Mouse (Mus musculus): ENCODE data around the gene Tmprss7. TPM values are rescaled to one million over a fixed set of nuclear protein-coding genes. Genes with fewer than 3 reads are reported as not detected.

Gene Tmprss7
- polyA plus RNA-seq, 1 experiment from 2014 or later: not detected

DNA sequence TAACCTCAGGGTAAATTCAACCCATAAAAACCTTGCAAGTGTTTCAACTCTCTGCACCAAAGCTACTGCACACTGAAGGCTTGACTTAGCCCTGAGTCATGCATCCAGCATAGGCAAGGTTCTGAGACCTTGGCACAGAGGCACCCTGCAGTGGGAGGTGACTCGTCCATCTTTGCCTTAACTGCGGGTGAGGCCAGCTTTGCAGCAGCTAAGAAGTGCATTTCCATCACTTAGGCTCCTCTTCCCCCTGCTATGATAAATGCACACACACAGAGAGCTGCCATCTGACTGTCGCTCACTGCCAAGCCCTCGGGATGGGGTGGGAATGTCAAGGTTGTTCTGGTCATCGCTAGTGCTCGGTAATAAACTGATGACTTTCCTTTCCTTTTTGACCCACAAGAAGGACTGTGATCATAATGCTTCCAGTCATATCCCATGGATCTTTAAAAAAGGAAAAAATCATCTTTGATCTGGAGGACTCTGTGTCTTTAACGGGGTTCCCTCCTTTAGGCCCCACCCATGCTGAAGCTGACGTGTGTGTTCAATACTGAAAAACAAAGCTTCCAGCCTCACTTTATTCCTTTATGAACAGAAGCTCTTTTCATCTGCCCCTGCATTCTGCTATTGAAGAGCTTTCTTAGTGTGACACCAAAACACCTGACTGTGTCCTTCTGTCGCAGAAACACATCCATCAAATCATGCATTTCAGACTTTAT lies 2.1 kb upstream of the Tmprss7 start:
- no peak for ATAC-seq (replicated peaks; ENCODE audit: extremely low read depth, insufficient read depth, low FRiP score)
- H3K36me3 ChIP-seq (ENCODE audit: control insufficient read depth, insufficient read depth): no peaks in the 10 kb centered on the region
- no peaks in the 10 kb centered on the region for H3K9me3 ChIP-seq (replicated peaks; ENCODE audit: control insufficient read depth, low read length)
- 73% methylated on average over 9 of the region's 9 CpGs for WGBS
- H3K27me3 ChIP-seq (ENCODE audit: control insufficient read depth, insufficient read depth, low read length): no peaks in the 10 kb centered on the region
- H3K27ac ChIP-seq (ENCODE audit: low read length): no peak overlapping the region
- no peak overlapping the region for H3K4me3 ChIP-seq (ENCODE audit: low read length)
- H3K4me2 ChIP-seq (ENCODE audit: low read depth, low read length): no peak overlapping the region
- no peak overlapping the region for H3K9ac ChIP-seq (ENCODE audit: low read length)
- no peaks in the 10 kb centered on the region for H3K4me1 ChIP-seq (ENCODE audit: control insufficient read depth, insufficient read depth, low read length)

DNA sequence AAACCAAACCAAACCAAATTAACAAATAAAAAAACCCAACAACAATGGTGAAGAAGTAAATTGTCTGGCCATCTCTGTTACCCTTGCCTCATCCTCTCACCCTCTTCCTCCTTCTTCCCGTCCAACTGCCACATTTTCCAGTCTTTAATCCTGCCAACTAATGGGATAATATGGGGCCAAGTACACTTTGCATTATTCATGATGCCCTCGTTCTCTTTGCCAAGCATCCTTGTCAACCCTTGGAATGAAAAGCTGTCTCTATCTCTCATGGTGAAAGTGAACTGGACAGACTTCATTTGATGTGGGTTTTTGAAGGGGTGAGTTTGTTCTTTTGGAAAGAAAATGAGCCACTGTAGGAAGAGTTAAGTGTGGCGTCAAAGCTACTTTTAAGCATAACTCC lies 607 bp downstream of the Tmprss7 start:
- no peak overlapping the region for H3K4me2 ChIP-seq (ENCODE audit: low read depth, low read length)
- H3K4me3 ChIP-seq (ENCODE audit: low read length): no peak overlapping the region
- WGBS: 71% methylated on average over 3 of the region's 3 CpGs
- H3K27me3 ChIP-seq (ENCODE audit: control insufficient read depth, insufficient read depth, low read length): no peaks in the 10 kb centered on the region
- no peak overlapping the region for H3K9ac ChIP-seq (ENCODE audit: low read length)
- H3K36me3 ChIP-seq (ENCODE audit: control insufficient read depth, insufficient read depth): no peaks in the 10 kb centered on the region
- no peaks in the 10 kb centered on the region for H3K4me1 ChIP-seq (ENCODE audit: control insufficient read depth, insufficient read depth, low read length)
- no peak overlapping the region for H3K27ac ChIP-seq (ENCODE audit: low read length)
- ATAC-seq (replicated peaks; ENCODE audit: extremely low read depth, insufficient read depth, low FRiP score): no peak
- H3K9me3 ChIP-seq (replicated peaks; ENCODE audit: control insufficient read depth, low read length): no peaks in the 10 kb centered on the region

DNA sequence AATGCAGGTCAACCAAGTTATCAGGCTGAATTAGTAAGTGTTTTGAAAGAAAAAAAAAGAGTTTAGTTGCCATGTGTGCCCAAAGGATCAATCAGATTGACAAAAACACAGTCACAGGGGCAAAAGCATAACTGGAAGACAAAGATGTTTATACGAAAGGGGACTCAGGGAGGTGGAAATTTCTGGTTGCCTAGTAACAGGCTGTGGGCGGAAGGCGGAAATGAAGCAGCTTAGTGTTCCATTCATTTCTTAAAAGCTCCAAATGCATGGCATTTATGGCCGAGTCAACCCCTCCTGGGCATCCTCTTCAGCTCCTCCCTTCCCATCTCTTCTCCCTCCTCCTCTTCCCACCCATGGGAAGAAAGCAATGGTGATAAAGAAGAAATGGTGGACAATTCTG lies 3.3 kb downstream of the Tmprss7 start:
- 43% methylated on average over 4 of the region's 4 CpGs for WGBS
- Histone ChIP-seq H3K4me3 (ENCODE audit: low read length) (no peak overlapping the region), H3K27me3 (ENCODE audit: control insufficient read depth, insufficient read depth, low read length) (no peaks in the 10 kb centered on the region), H3K9ac (ENCODE audit: low read length) (no peak overlapping the region), H3K4me1 (ENCODE audit: control insufficient read depth, insufficient read depth, low read length) (no peaks in the 10 kb centered on the region), H3K36me3 (ENCODE audit: control insufficient read depth, insufficient read depth) (no peaks in the 10 kb centered on the region), H3K27ac (ENCODE audit: low read length) (no peak overlapping the region), H3K9me3 (replicated peaks; ENCODE audit: control insufficient read depth, low read length) (no peaks in the 10 kb centered on the region), H3K4me2 (ENCODE audit: low read depth, low read length) (no peak overlapping the region)
- ATAC-seq (replicated peaks; ENCODE audit: extremely low read depth, insufficient read depth, low FRiP score): no peak

DNA sequence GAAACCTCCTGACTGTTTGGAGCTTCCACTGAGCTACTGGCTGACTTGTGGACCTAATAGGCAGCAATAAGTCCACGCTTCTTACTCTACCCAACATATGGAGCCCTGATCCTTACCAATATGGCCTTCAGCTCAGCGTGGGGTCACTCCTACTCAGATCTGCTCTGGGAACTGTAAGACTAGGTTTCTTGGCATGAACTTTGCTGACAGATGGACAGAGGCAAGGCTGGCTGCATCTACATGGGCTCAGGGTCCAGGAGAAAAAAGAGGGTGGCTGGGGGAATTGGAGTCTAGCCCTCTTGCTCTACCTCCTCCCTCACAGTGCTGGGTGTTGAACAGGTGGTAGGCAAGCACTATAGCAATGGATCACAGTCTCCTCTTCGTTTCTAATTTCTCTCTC lies 6.6 kb downstream of the Tmprss7 start:
- Histone ChIP-seq H3K9me3 (replicated peaks; ENCODE audit: control insufficient read depth, low read length) (no peaks in the 10 kb centered on the region), H3K4me3 (ENCODE audit: low read length) (no peak overlapping the region), H3K4me2 (ENCODE audit: low read depth, low read length) (no peak overlapping the region), H3K27ac (ENCODE audit: low read length) (no peak overlapping the region), H3K4me1 (ENCODE audit: control insufficient read depth, insufficient read depth, low read length) (no peaks in the 10 kb centered on the region), H3K36me3 (ENCODE audit: control insufficient read depth, insufficient read depth) (no peaks in the 10 kb centered on the region), H3K27me3 (ENCODE audit: control insufficient read depth, insufficient read depth, low read length) (no peaks in the 10 kb centered on the region), H3K9ac (ENCODE audit: low read length) (no peak overlapping the region)
- whole genome bisulfite sequencing: 80% methylated on average over 3 of the region's 3 CpGs
- ATAC-seq (replicated peaks; ENCODE audit: extremely low read depth, insufficient read depth, low FRiP score): no peak

DNA sequence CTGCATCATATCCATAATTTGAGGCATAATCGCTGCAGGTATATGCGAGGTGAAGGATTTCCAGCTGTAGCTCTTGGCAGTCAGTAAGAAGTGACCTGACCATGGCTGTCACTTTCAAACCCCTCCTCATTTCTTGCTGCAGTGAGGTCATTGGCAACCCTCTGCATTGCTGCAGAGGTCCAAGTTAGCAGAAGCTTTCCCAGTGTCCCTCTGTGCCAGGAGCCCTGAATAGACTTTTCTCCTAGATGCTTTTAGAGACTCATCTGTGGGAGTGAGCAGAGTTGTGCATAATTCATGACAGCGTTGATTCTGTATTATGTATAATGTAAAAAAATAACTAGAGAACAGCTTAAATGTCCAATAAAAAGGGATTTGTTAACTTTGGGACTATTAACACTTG lies 8.2 kb downstream of the Tmprss7 start:
- 67% methylated on average over 3 of the region's 3 CpGs for WGBS
- no peaks in the 10 kb centered on the region for H3K4me1 ChIP-seq (ENCODE audit: control insufficient read depth, insufficient read depth, low read length)
- no peaks in the 10 kb centered on the region for H3K36me3 ChIP-seq (ENCODE audit: control insufficient read depth, insufficient read depth)
- H3K9ac ChIP-seq (ENCODE audit: low read length): no peak overlapping the region
- H3K4me2 ChIP-seq (ENCODE audit: low read depth, low read length): no peak overlapping the region
- no peak overlapping the region for H3K4me3 ChIP-seq (ENCODE audit: low read length)
- no peak for ATAC-seq (replicated peaks; ENCODE audit: extremely low read depth, insufficient read depth, low FRiP score)
- H3K27me3 ChIP-seq (ENCODE audit: control insufficient read depth, insufficient read depth, low read length): no peaks in the 10 kb centered on the region
- H3K27ac ChIP-seq (ENCODE audit: low read length): no peak overlapping the region
- H3K9me3 ChIP-seq (replicated peaks; ENCODE audit: control insufficient read depth, low read length): no peaks in the 10 kb centered on the region

DNA sequence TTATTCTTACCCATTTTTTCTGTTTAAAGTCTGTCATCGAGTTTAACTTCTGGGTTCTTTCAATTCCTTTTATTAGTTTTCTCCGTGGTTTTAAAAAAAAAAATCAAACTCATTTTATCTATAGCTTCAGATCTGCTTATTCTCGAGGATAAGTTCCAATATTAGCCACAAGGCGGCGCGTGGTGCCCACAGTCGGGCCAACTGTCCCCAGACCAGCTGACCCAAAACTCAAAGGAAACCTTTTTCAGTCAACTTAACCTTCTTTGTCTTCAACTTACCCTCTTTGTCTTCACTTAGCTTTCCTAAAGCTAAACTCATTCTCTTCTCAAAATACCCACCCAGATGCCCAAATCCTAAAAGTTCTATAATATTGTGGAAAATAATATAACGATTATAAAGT lies 8.6 kb downstream of the Tmprss7 start:
- WGBS: 12% methylated on average over 8 of the region's 8 CpGs
- no peak for ATAC-seq (replicated peaks; ENCODE audit: extremely low read depth, insufficient read depth, low FRiP score)
- no peak overlapping the region for H3K4me3 ChIP-seq (ENCODE audit: low read length)
- H3K27me3 ChIP-seq (ENCODE audit: control insufficient read depth, insufficient read depth, low read length): no peaks in the 10 kb centered on the region
- H3K9me3 ChIP-seq (replicated peaks; ENCODE audit: control insufficient read depth, low read length): no peaks in the 10 kb centered on the region
- H3K36me3 ChIP-seq (ENCODE audit: control insufficient read depth, insufficient read depth): no peaks in the 10 kb centered on the region
- no peak overlapping the region for H3K27ac ChIP-seq (ENCODE audit: low read length)
- H3K9ac ChIP-seq (ENCODE audit: low read length): no peak overlapping the region
- H3K4me1 ChIP-seq (ENCODE audit: control insufficient read depth, insufficient read depth, low read length): no peaks in the 10 kb centered on the region
- no peak overlapping the region for H3K4me2 ChIP-seq (ENCODE audit: low read depth, low read length)

DNA sequence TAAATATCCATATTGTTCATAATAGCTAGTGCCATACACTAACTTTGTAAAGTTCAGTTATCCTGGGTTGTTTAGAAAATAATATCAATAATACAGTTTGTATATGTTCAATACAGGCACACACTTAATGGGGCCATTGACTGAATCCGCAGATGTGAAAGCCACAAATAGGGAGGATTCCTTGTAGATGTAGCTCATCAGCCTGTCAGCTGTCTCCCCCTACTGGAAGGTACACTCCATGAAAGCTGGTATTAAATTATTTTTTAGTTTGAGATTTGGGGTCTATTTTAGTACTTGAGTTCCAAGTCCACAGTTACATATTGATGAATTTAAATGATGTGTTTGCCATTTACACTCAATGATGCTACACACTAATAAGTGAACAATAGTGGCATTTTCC lies 17.0 kb downstream of the Tmprss7 start:
- no peak overlapping the region for H3K4me3 ChIP-seq (ENCODE audit: low read length)
- WGBS: 13% methylated on average over 1 of the region's 1 CpGs
- no peak overlapping the region for H3K4me2 ChIP-seq (ENCODE audit: low read depth, low read length)
- H3K27ac ChIP-seq (ENCODE audit: low read length): no peak overlapping the region
- no peaks in the 10 kb centered on the region for H3K4me1 ChIP-seq (ENCODE audit: control insufficient read depth, insufficient read depth, low read length)
- H3K9me3 ChIP-seq (replicated peaks; ENCODE audit: control insufficient read depth, low read length): no peaks in the 10 kb centered on the region
- H3K27me3 ChIP-seq (ENCODE audit: control insufficient read depth, insufficient read depth, low read length): no peaks in the 10 kb centered on the region
- no peak overlapping the region for H3K9ac ChIP-seq (ENCODE audit: low read length)
- H3K36me3 ChIP-seq (ENCODE audit: control insufficient read depth, insufficient read depth): no peaks in the 10 kb centered on the region
- no peak for ATAC-seq (replicated peaks; ENCODE audit: extremely low read depth, insufficient read depth, low FRiP score)

DNA sequence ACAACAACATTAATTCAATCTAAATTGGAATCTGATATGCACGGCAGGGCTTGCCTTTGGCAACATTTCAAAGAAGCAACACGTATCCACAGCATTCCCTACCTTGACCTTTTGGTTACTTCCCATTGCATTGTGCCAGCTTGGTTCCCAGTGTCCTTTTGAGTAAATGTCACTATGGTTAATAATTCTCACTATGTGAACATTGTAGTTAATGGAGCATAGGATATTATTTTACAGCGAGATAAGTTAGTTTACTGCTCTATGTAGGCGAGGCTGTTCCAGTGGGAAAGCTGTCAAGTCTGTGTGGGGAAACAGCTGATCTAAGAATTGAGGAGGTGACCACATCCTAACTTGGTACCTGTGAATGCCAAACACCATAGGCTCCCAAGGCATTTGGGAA lies 23.5 kb downstream of the Tmprss7 start:
- WGBS: 71% methylated on average over 4 of the region's 4 CpGs
- Histone ChIP-seq H3K4me3 (ENCODE audit: low read length) (no peak overlapping the region), H3K9ac (ENCODE audit: low read length) (no peak overlapping the region), H3K27me3 (ENCODE audit: control insufficient read depth, insufficient read depth, low read length) (no peaks in the 10 kb centered on the region), H3K27ac (ENCODE audit: low read length) (no peak overlapping the region), H3K4me2 (ENCODE audit: low read depth, low read length) (no peak overlapping the region), H3K9me3 (replicated peaks; ENCODE audit: control insufficient read depth, low read length) (no peaks in the 10 kb centered on the region), H3K36me3 (ENCODE audit: control insufficient read depth, insufficient read depth) (no peaks in the 10 kb centered on the region), H3K4me1 (ENCODE audit: control insufficient read depth, insufficient read depth, low read length) (no peaks in the 10 kb centered on the region)
- no peak for ATAC-seq (replicated peaks; ENCODE audit: extremely low read depth, insufficient read depth, low FRiP score)

DNA sequence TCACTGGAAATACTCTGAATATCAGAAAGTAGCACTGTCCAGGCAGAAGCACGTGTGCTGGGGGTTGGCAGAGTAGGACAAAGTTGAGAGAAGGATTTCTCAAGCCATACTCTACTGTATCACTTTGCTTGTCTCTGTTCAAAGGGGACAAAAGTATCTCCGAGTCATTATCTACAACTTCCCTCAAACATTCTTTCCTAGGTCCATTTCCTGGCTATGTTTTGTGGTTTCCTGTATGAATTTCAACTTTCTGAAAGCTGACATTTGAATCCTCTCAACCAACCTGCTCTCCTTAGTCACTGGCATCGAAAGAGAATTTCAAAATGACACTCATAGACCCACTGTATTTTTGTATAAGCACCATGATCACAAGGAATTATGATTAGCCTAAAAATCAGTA lies 25.3 kb downstream of the Tmprss7 start:
- Histone ChIP-seq H3K4me1 (ENCODE audit: control insufficient read depth, insufficient read depth, low read length) (no peaks in the 10 kb centered on the region), H3K9ac (ENCODE audit: low read length) (no peak overlapping the region), H3K36me3 (ENCODE audit: control insufficient read depth, insufficient read depth) (no peaks in the 10 kb centered on the region), H3K4me2 (ENCODE audit: low read depth, low read length) (no peak overlapping the region), H3K27me3 (ENCODE audit: control insufficient read depth, insufficient read depth, low read length) (no peaks in the 10 kb centered on the region), H3K27ac (ENCODE audit: low read length) (no peak overlapping the region), H3K4me3 (ENCODE audit: low read length) (no peak overlapping the region), H3K9me3 (replicated peaks; ENCODE audit: control insufficient read depth, low read length) (no peaks in the 10 kb centered on the region)
- WGBS: 39% methylated on average over 3 of the region's 3 CpGs
- ATAC-seq (replicated peaks; ENCODE audit: extremely low read depth, insufficient read depth, low FRiP score): no peak
